Mouse (Mus musculus) thymus, adult 2 months (tissue): ENCODE measurements around the gene Ccdc15. TPM values are rescaled to one million over a fixed set of nuclear protein-coding genes. Genes with fewer than 3 reads are reported as not detected.

Experiments used
- DNase-seq: peaks from one replicate; pipeline ENCODE4 v3.0.0; 2021
- H3K27ac ChIP-seq: fragments of 200-500 bp; 2 replicates; pipeline ENCODE4 v1.5.1; 2012; ENCODE audit warnings: low read length, control low read depth; ENCODE audit not compliant: control insufficient read depth, insufficient read depth
- H3K27me3 ChIP-seq: fragments of 200-500 bp; 2 replicates; pipeline ENCODE4 v1.6.1; 2012; ENCODE audit warnings: mild to moderate bottlenecking, low read length, moderate library complexity, mixed read lengths; ENCODE audit not compliant: control insufficient read depth, insufficient read depth
- H3K36me3 ChIP-seq: fragments of 200-500 bp; 2 replicates; pipeline ENCODE4 v1.6.1; 2012; ENCODE audit warnings: mild to moderate bottlenecking, low read length, moderate library complexity; ENCODE audit not compliant: control insufficient read depth, insufficient read depth
- H3K4me1 ChIP-seq: fragments of 200-500 bp; replicated peaks from 2 replicates; pipeline ENCODE4 v1.6.1; 2012; ENCODE audit warnings: low read length; ENCODE audit not compliant: control insufficient read depth, insufficient read depth
- H3K4me3 ChIP-seq: fragments of 200-500 bp; 2 replicates; pipeline ENCODE4 v1.5.1; 2012; ENCODE audit warnings: mild to moderate bottlenecking, low read length, control low read depth, moderate library complexity; ENCODE audit not compliant: control insufficient read depth, insufficient read depth
- CTCF ChIP-seq: fragments of 200-500 bp; IDR thresholded peaks from 2 replicates; pipeline ENCODE4 v1.5.1; 2012; ENCODE audit warnings: mild to moderate bottlenecking, control low read depth, low read length, moderate library complexity, borderline replicate concordance; ENCODE audit not compliant: control insufficient read depth, poor library complexity, insufficient read depth; ENCODE audit errors: extremely low read depth
- POLR2A ChIP-seq: fragments of 200-500 bp; IDR thresholded peaks from 2 replicates; pipeline ENCODE4 v1.6.1; 2012; ENCODE audit warnings: mild to moderate bottlenecking, low read length, control low read depth, moderate library complexity; ENCODE audit not compliant: control insufficient read depth, poor library complexity, insufficient read depth; ENCODE audit errors: extremely low read depth
- WGBS: fragments of 180-500 bp; shearing (Covaris S2); methylation state at CpG from one replicate; pipeline ENCODE4 v1.1.7; 2018; 5-methylcytosine and 5-hydroxymethylcytosine counted together
- polyA plus RNA-seq: library from polyadenylated mRNA; depleted of rRNA; stranded (reverse); fragments of >200 nt; gene quantifications from 2 replicates; pipeline ENCODE4 v1.2.3, GENCODE M21; 2012; rRNA removed

The Ccdc15 gene
- polyA plus RNA-seq, result 6.2 and 10.7 TPM in 2 replicates

DNA sequence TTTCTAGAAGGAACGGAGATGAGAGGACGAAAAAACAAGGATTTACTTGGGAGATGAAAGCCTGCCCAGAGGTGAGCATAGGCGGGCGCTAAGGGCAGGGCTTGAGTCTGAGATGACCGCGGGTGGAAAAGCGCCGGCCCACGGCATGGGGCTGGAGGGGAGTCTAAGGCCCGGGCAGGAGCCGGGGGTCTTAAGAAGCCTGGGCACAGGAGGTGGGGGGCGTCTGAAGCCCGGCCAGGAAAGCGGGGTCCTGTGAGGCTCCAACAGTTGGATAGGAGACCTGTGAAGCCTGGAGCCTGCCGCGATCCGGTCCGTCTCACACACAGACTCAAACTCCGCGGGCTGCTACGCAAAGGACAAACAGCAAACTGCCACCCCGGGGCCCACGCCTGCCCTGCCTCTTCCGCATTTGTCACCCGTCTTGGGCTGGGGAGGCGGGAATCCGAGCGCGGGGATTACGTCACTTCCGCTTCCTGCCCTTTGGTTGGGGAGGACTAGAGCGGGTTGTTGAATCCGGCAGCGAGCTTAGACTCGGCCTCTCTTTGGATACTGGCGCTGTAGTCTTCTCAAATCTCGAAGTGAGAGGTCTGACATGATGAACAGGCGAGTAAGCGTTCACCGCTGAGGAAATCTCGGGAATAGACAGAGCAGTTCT lies at the start of gene Ccdc15:
Gene Ccdc15, minus strand, starts transcription at position 445 of the 655 bp plus-strand sequence.
- peaks cover 8% of the 10 kb centered on the region for H3K4me1 ChIP-seq
- H3K27me3 ChIP-seq, result no peaks in the 10 kb centered on the region
- DNase-seq, result peak; percentile 97
- peak within 1 kb of the TSS; percentile 80 for H3K27ac ChIP-seq
- no peak for TF ChIP-seq CTCF
- peak; percentile 95 for TF ChIP-seq POLR2A
- peak within 1 kb of the TSS; percentile 63 for H3K4me3 ChIP-seq
- H3K36me3 ChIP-seq, result 0 out of 2 replicates have a peak, but pooled peaks cover 7% of the 10 kb centered on the region
- WGBS, result under 1% methylated on average over 41 of the region's 41 CpGs

DNA sequence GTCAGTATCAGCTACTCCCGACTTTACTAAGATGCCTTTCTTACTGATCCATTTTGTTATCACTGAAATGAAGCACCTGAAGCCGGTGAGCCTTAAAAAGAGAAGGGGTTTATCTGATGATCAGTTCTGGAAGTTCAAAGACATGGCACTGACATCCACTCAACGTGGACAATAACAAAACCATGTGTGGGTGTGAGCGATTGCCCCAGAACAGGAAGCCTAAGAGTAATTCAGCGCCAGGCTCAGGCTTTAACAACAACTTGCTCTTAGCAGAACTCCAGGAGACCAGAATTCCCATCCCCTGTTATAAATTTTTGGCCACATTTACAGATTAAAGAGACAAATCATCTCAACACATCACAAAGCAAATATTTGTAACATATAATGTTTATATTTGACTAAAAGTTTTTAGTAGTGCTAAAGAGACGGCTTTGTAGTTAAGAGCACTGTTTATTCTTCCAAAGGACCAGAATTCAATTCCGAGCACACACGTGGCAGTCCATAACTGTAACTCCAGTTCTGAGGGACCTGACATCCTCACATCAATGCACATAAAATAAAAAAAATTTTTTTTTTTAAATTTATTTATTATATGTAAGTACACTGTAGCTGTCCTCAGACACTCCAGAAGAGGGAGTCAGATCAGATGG lies 45.4 kb upstream of the Ccdc15 start:
- WGBS, result 81% methylated on average over 8 of the region's 8 CpGs
- no peaks in the 10 kb centered on the region for H3K27me3 ChIP-seq

DNA sequence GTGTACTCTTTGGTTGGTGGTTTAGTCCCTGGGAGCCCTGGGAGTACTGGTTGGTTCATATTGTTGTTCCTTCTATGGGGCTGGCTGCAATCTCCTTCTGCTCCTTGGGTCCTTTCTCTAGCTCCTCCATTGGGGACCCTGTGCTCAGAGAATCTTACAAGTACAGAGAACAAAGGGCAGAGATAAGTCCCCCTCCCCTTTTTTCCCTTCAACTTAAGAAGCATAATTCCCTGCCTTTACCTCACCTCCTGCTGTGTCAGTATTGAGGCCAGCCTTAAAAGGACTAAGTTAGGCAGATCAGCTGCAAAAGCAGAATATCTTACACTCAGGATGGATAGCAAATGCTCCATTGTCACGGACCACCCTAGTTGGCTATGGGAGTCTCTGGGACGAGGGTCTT lies 43.8 kb upstream of the Ccdc15 start:
- no peaks in the 10 kb centered on the region for H3K4me1 ChIP-seq
- no peak overlapping the region for H3K27ac ChIP-seq
- TF ChIP-seq CTCF, result no peak
- TF ChIP-seq POLR2A, result no peak
- H3K27me3 ChIP-seq, result no peaks in the 10 kb centered on the region
- no peak for DNase-seq
- no peaks in the 10 kb centered on the region for H3K36me3 ChIP-seq
- no peak overlapping the region for H3K4me3 ChIP-seq
- 92% methylated on average over 2 of the region's 2 CpGs for WGBS

More for the DNA sequence above, 45.4 kb upstream of the Ccdc15 start:
- no peak for DNase-seq
- Histone ChIP-seq H3K27ac (no peak overlapping the region), H3K4me1 (no peaks in the 10 kb centered on the region), H3K36me3 (no peaks in the 10 kb centered on the region), H3K4me3 (no peak overlapping the region)
- TF ChIP-seq POLR2A (no peak), CTCF (no peak)

DNA sequence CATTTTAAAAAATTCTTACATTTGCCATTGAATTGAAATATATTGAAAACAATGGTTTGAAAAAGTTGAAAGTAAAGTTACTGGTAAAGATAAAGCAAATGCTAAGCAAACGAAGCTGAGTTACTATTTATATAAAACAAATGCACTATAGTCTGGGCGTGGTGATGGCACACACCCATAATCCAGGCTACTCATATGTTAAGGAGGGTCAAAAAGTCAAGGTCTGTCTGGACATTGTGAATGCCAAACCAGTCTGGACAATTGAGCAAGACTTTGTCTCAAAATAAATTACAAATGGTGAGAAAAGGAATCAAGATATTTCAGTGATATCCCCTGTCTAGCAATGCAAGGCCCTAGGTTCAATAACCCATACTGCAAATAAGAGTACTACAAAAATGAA lies 42.7 kb upstream of the Ccdc15 start:
- DNase-seq, result no peak
- 88% methylated on average over 2 of the region's 2 CpGs for WGBS
- Histone ChIP-seq H3K4me1 (no peaks in the 10 kb centered on the region), H3K4me3 (no peak overlapping the region), H3K27ac (no peak overlapping the region), H3K36me3 (no peaks in the 10 kb centered on the region), H3K27me3 (no peaks in the 10 kb centered on the region)
- TF ChIP-seq POLR2A (no peak), CTCF (no peak)

DNA sequence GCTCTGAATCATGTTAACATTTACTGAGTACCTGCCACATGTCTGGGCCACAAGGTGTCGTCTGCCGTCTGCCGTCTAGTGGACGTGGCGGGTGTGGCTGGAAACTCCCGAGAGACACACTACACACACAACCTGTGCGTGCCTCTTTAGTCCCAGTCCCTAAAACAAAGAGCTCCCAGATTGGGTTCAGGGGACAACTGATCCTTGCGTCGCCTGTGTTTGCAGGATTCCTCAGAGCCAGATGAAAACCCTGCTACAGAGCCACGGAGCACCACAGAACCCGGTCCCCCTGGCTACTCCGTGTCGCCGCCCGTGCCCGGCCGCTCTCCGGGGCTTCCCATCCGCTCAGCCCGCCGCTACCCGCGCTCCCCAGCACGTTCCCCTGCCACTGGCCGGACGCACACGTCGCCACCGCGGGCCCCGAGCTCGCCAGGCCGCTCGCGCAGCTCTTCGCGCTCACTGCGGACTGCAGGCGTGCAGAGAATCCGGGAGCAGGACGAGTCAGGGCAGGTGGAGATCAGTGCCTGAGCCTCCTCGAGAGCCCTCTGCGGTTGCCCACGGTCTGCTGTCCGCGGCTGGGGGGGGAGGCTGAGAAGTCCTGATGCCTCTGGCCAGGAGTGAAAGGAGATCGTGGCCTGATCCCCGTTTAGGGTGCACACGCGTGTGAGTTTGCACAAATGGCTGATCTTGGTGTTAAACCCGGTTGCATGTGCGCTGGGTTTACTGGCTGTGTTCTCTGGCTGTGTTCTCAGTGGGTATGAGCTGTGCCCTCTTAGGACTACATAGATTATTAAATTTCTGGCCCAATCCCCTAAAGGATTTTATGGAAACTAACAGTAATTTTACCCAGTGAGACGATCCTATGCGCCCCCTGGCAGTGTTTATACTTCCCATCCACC lies 36.3 kb upstream of the Ccdc15 start:
- Histone ChIP-seq H3K4me3 (no peak overlapping the region), H3K4me1 (no peaks in the 10 kb centered on the region), H3K27ac (no peak overlapping the region), H3K27me3 (no peaks in the 10 kb centered on the region; the same call in 1 of the 2 replicates), H3K36me3 (no peaks in the 10 kb centered on the region)
- TF ChIP-seq CTCF, result no peak
- TF ChIP-seq POLR2A, result no peak
- 9% methylated on average over 54 of the region's 54 CpGs for WGBS
- DNase-seq, result no peak

DNA sequence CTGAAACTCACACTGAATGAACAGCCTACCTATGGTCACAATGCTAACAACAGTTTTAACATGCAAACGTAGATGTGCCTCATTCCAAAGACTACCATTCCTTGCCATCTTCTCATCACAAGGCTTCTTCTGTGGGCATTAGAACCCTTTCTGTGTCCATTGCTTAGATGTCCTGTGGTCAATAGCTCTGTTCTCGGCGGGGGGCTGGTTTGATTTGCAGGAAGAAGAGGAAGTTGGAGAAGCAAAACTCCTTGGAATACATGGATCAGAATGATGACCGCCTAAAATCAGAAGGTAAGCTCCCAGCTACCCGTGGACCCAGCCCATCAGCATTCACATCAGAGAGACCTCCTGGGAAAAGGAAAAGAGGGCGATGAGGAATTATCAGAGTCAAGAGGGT lies 34.9 kb upstream of the Ccdc15 start:
- H3K36me3 ChIP-seq, result no peaks in the 10 kb centered on the region
- DNase-seq, result no peak
- H3K27ac ChIP-seq, result no peak overlapping the region
- 91% methylated on average over 6 of the region's 6 CpGs for WGBS
- H3K4me1 ChIP-seq, result no peaks in the 10 kb centered on the region
- no peak for TF ChIP-seq POLR2A
- TF ChIP-seq CTCF, result no peak
- no peaks in the 10 kb centered on the region; the same call in 1 of the 2 replicates for H3K27me3 ChIP-seq
- H3K4me3 ChIP-seq, result no peak overlapping the region
